Mouse (Mus musculus) thymus, adult 2 months (tissue): ENCODE results near the gene Srd5a1.

Source experiments
- CTCF ChIP-seq: fragments of 200-500 bp; IDR thresholded peaks from 2 replicates; pipeline ENCODE4 v1.5.1; 2012; ENCODE audit warnings: mild to moderate bottlenecking, control low read depth, low read length, moderate library complexity, borderline replicate concordance; ENCODE audit not compliant: control insufficient read depth, poor library complexity, insufficient read depth; ENCODE audit errors: extremely low read depth
- POLR2A ChIP-seq: fragments of 200-500 bp; IDR thresholded peaks from 2 replicates; pipeline ENCODE4 v1.6.1; 2012; ENCODE audit warnings: mild to moderate bottlenecking, low read length, control low read depth, moderate library complexity; ENCODE audit not compliant: control insufficient read depth, poor library complexity, insufficient read depth; ENCODE audit errors: extremely low read depth

- TF ChIP-seq CTCF (no peak), POLR2A (no peak)
Measured at GRCm38 (mm10) chr13:69530156-69530555, 81.1 kb downstream of the Srd5a1 start.
